Mouse (Mus musculus) intestine, embryonic 16.5 days (tissue): Measurements from ENCODE around the gene Thy1. TPM values are rescaled to one million over a fixed set of nuclear protein-coding genes. Genes with fewer than 3 reads are reported as not detected.

ENCODE experiments used
- ATAC-seq: fragments of 200-750 bp; cut with Nextera tagmentation; 2 replicates; pipeline ENCODE4 v1.8.0; 2017; ENCODE audit warnings: moderate TSS enrichment, moderate library complexity
- H3K27ac ChIP-seq: fragments of 300-500 bp; sonication (generic); 2 replicates; pipeline ENCODE4 v1.5.1; 2014; ENCODE audit warnings: mild to moderate bottlenecking, low read length
- H3K27me3 ChIP-seq: fragments of 300-500 bp; sonication (generic); replicated peaks from 2 replicates; pipeline ENCODE4 v1.6.1; 2014; ENCODE audit warnings: low read length, control low read depth, mixed read lengths; ENCODE audit not compliant: control insufficient read depth, insufficient read depth
- H3K36me3 ChIP-seq: fragments of 300-500 bp; sonication (generic); 2 replicates; pipeline ENCODE4 v1.6.1; 2014; ENCODE audit warnings: low read length, control low read depth; ENCODE audit not compliant: control insufficient read depth, insufficient read depth
- H3K4me1 ChIP-seq: fragments of 300-500 bp; sonication (generic); 2 replicates; pipeline ENCODE4 v1.6.1; 2014; ENCODE audit warnings: low read length, control low read depth, mixed read lengths; ENCODE audit not compliant: control insufficient read depth, insufficient read depth
- H3K4me2 ChIP-seq: fragments of 300-500 bp; sonication (generic); 2 replicates; pipeline ENCODE4 v1.6.1; 2014; ENCODE audit warnings: low read depth, low read length, control low read depth
- H3K4me3 ChIP-seq: fragments of 300-500 bp; sonication (generic); 2 replicates; pipeline ENCODE4 v1.5.1; 2014; ENCODE audit warnings: mild to moderate bottlenecking, low read length
- H3K9ac ChIP-seq: fragments of 300-500 bp; sonication (generic); 2 replicates; pipeline ENCODE4 v1.6.1; 2014; ENCODE audit warnings: low read depth, low read length
- H3K9me3 ChIP-seq: fragments of 300-500 bp; sonication (generic); 2 replicates; pipeline ENCODE4 v1.6.1; 2016; ENCODE audit warnings: low read length, control low read depth; ENCODE audit not compliant: control insufficient read depth
- WGBS: fragments of 180-500 bp; shearing (Covaris S2); extraction: QIAGEN DNeasy Blood & Tissue Kit; methylation state at CpG from one replicate; pipeline ENCODE4 v1.1.7; 2014; 5-methylcytosine and 5-hydroxymethylcytosine counted together
- polyA plus RNA-seq: library from polyadenylated mRNA; unstranded; fragments of >200 nt; fragmentation: Nextera tagmentation; extraction: Ambion mirVana; gene quantifications from 2 replicates; pipeline ENCODE4 v1.2.1, GENCODE M21; 2015

The Thy1 gene
- polyA plus RNA-seq, 1 experiment from 2014 or later = 1.8 TPM

GRCm38 (mm10) chr9:44012164-44012563 lies 31.0 kb upstream of the Thy1 start:
- Histone ChIP-seq H3K9ac (no peak overlapping the region), H3K4me3 (no peak overlapping the region), H3K4me2 (no peak overlapping the region), H3K27ac (no peak overlapping the region), H3K36me3 (no peaks in the 10 kb centered on the region), H3K27me3 (no peaks in the 10 kb centered on the region), H3K4me1 (peaks cover 3% of the 10 kb centered on the region; the same call in 1 of the 2 replicates), H3K9me3 (no peaks in the 10 kb centered on the region)
- 63% methylated on average over 6 of the region's 6 CpGs for WGBS
- no peak for ATAC-seq

- ATAC-seq = no peak
- no peaks in the 10 kb centered on the region for H3K9me3 ChIP-seq
- no peak overlapping the region for H3K4me3 ChIP-seq
- no peak overlapping the region for H3K4me2 ChIP-seq
- H3K27ac ChIP-seq = no peak overlapping the region
- no peaks in the 10 kb centered on the region for H3K27me3 ChIP-seq
- peaks cover 3% of the 10 kb centered on the region; the same call in 1 of the 2 replicates for H3K4me1 ChIP-seq
- no peaks in the 10 kb centered on the region for H3K36me3 ChIP-seq
- WGBS = 35% methylated on average over 8 of the region's 8 CpGs
- no peak overlapping the region for H3K9ac ChIP-seq
Measured at GRCm38 (mm10) chr9:44012761-44013301, 30.4 kb upstream of the Thy1 start.

DNA sequence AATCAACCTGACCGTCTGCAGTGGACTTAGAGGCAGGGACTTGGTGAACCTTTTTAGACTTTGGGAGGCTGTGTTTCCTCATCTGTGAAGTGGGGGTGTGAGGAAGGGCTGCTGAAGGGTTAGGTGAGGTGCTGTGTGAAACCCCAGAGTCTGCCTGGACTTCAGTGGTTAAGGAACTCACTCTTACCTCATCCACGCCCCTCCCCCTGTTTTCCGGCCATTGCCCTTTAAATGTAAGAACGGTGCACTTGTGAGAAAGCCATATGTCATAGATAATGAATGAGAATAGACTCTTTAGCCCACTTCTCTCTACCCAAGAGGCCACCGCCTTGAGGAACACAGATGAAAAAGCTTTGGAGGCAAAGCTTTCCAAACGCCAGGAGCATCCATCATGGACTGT lies 29.4 kb upstream of the Thy1 start:
- no peak overlapping the region for H3K9ac ChIP-seq
- H3K4me3 ChIP-seq = no peak overlapping the region
- H3K4me2 ChIP-seq = no peak overlapping the region
- no peaks in the 10 kb centered on the region for H3K36me3 ChIP-seq
- no peak for ATAC-seq
- WGBS = 54% methylated on average over 6 of the region's 6 CpGs
- H3K27ac ChIP-seq = no peak overlapping the region
- H3K9me3 ChIP-seq = no peaks in the 10 kb centered on the region
- H3K4me1 ChIP-seq = peaks cover 3% of the 10 kb centered on the region; the same call in 1 of the 2 replicates
- H3K27me3 ChIP-seq = no peaks in the 10 kb centered on the region

DNA sequence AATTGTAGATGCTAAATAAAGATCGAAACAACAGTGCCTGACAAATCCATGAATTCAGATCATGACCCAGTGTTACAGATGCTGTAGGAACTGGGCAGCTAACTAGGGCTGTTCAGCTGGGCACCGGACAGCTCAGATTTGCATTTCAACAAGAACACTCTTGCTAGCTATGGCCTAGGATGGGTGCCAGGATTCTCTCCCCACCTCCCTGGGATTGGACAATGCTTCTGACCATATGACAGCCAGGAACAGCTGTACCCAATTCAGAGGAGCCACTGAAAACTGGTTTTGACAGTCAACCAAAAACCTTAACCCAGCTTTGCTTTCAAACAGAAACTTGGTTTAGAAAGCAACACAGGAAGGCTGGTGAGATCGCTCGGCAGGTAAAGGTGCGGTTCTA lies 26.9 kb upstream of the Thy1 start:
- H3K27me3 ChIP-seq = no peaks in the 10 kb centered on the region
- no peak for ATAC-seq
- WGBS = 82% methylated on average over 5 of the region's 5 CpGs

DNA sequence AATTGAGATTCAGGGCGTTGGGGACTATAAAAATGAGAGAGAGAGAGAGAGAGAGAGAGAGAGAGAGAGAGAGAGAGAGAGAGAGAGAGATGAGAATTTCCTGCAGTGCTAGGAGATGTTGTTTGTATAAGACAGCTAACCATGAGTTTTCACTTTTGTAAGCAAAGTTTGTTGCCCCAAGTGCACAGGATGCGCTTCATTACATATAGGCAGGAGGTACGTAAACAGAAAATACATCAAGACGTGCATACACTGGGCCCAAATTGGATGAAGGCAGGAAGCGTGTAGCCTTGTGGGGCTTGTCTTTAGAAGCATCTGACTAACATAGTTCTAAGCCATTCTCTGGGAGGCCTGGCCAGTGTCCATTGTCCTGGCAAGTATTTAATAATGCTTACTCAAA lies 25.3 kb upstream of the Thy1 start:
- no peak overlapping the region for H3K4me2 ChIP-seq
- no peak for ATAC-seq
- no peaks in the 10 kb centered on the region for H3K9me3 ChIP-seq
- H3K4me3 ChIP-seq = no peak overlapping the region
- H3K9ac ChIP-seq = no peak overlapping the region
- 65% methylated on average over 5 of the region's 5 CpGs for WGBS
- no peaks in the 10 kb centered on the region for H3K27me3 ChIP-seq
- H3K27ac ChIP-seq = no peak overlapping the region
- no peaks in the 10 kb centered on the region for H3K36me3 ChIP-seq
- no peaks in the 10 kb centered on the region for H3K4me1 ChIP-seq

More for the DNA sequence above, 26.9 kb upstream of the Thy1 start:
- H3K4me1 ChIP-seq = peaks cover 3% of the 10 kb centered on the region; the same call in 1 of the 2 replicates
- no peaks in the 10 kb centered on the region for H3K36me3 ChIP-seq
- no peak overlapping the region for H3K4me2 ChIP-seq
- H3K9me3 ChIP-seq = no peaks in the 10 kb centered on the region
- no peak overlapping the region for H3K9ac ChIP-seq
- H3K27ac ChIP-seq = no peak overlapping the region
- H3K4me3 ChIP-seq = no peak overlapping the region

DNA sequence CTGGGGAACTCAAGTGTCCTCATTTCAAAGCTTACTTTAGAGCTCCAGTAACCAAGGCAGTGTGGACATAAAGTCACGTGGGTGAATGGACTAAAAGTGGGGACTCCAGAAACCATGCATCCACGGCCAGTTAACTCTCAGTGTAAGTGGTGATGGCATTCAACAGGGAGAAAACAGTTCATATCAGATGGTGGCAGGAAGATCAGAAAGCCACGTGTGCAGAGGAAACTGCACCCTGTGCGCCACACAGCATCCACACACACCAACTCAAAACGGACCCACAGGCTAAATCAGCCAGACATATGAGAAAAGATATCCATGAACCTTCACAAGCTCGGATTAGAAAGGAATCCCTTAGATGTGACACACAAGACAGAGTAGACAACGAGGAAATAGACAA lies 23.2 kb upstream of the Thy1 start:
- Histone ChIP-seq H3K27ac (no peak overlapping the region), H3K36me3 (no peaks in the 10 kb centered on the region), H3K4me3 (no peak overlapping the region), H3K9me3 (no peaks in the 10 kb centered on the region), H3K9ac (no peak overlapping the region), H3K4me2 (no peak overlapping the region), H3K4me1 (no peaks in the 10 kb centered on the region), H3K27me3 (no peaks in the 10 kb centered on the region)
- WGBS = 81% methylated on average over 7 of the region's 7 CpGs
- no peak for ATAC-seq

GRCm38 (mm10) chr9:44022100-44022847 lies 20.9 kb upstream of the Thy1 start:
- no peak overlapping the region for H3K4me3 ChIP-seq
- 58% methylated on average over 8 of the region's 8 CpGs for WGBS
- no peaks in the 10 kb centered on the region for H3K27me3 ChIP-seq
- no peaks in the 10 kb centered on the region for H3K4me1 ChIP-seq
- no peak overlapping the region for H3K4me2 ChIP-seq
- no peak overlapping the region for H3K9ac ChIP-seq
- ATAC-seq = no peak
- H3K36me3 ChIP-seq = no peaks in the 10 kb centered on the region
- no peak overlapping the region for H3K27ac ChIP-seq
- no peaks in the 10 kb centered on the region for H3K9me3 ChIP-seq

- no peak for ATAC-seq
- WGBS = 79% methylated on average over 3 of the region's 3 CpGs
- H3K4me2 ChIP-seq = no peak overlapping the region
- no peaks in the 10 kb centered on the region for H3K4me1 ChIP-seq
- H3K4me3 ChIP-seq = no peak overlapping the region
- H3K36me3 ChIP-seq = no peaks in the 10 kb centered on the region
- H3K27ac ChIP-seq = no peak overlapping the region
- H3K9me3 ChIP-seq = no peaks in the 10 kb centered on the region
- H3K9ac ChIP-seq = no peak overlapping the region
- no peaks in the 10 kb centered on the region for H3K27me3 ChIP-seq
Measured at GRCm38 (mm10) chr9:44024096-44024495, 19.1 kb upstream of the Thy1 start.

- no peak overlapping the region for H3K4me3 ChIP-seq
- H3K4me2 ChIP-seq = no peak overlapping the region
- H3K27ac ChIP-seq = no peak overlapping the region
- H3K27me3 ChIP-seq = no peaks in the 10 kb centered on the region
- 39% methylated on average over 5 of the region's 5 CpGs for WGBS
- no peaks in the 10 kb centered on the region for H3K9me3 ChIP-seq
- H3K4me1 ChIP-seq = no peaks in the 10 kb centered on the region
- ATAC-seq = no peak
- no peak overlapping the region for H3K9ac ChIP-seq
- H3K36me3 ChIP-seq = no peaks in the 10 kb centered on the region
Measured at GRCm38 (mm10) chr9:44029580-44030236, 13.5 kb upstream of the Thy1 start.
